Mouse (Mus musculus): ENCODE measurements at regions not wholly inside any gene's neighbourhood (a gene's known extent, or its start where the extent isn't known, plus 50 kb on each side); places are given as distances from the start of the nearest gene placed in this dataset.

DNA sequence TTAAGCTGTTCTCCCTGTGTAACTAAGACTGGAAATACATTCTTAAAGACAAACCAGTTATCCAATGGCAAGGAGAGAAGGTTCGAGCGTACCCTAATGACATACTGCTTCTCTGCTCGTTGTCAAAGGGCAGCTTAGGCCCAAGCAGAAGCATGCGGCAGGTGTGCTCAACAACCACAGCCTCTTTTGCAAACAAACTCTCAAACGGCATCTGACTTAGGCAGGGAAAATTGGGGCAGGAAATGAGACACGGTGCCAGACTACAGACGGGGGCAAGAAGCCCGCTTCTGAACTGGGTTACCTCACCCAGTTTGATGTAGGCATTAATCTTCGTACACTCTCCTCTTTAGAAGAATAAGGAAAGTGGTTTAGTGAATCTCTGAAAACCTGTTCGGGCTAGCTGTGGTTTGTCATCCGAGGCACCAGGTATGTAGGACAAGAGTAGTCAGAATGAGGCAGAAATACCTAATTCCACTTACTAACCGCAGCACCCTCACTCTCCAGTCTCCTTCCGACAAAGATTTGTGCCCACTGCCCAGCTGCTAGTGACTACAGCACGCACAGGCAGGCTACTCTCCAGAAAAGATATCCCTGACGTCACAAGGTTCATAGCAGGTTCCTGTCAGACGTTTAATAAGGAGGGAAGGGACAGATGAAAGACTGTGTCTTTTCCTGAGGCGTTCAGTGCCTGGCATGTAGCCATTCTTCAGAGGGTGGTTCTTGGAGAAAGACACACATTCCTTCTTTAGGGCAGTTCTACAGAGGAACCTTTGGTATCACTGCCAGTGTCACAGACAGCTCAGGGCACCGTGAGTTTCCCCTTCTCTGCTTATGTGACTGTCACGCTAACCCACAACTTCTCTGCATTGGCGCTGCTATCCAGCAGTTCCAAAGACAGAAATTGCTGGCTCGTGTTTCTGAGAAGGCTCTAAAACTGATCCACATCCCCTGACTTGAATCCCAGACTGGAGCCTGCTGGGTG is 175.8 kb downstream of the Tmx1 start:
- H3K27ac ChIP-seq (ENCODE audit: low read length): 0 out of 2 replicates have a peak overlapping the region, but pooled peaks have one; percentile 23
- peaks cover 4% of the 10 kb centered on the region; the same call in 1 of the 2 replicates for H3K4me1 ChIP-seq (ENCODE audit: insufficient read depth, low read depth, low read length)
- WGBS: 28% methylated on average over 21 of the region's 21 CpGs
- no peak for ATAC-seq
- no peak overlapping the region for H3K4me3 ChIP-seq (ENCODE audit: low read depth, low read length)
- TF ChIP-seq CTCF (IDR thresholded peaks at IDR 0.05): no peak
- TF ChIP-seq EP300 (IDR thresholded peaks at IDR 0.05): no peak
- H3K9ac ChIP-seq (replicated peaks; ENCODE audit: low read depth): no peak overlapping the region
- H3K9me3 ChIP-seq (ENCODE audit: low read length): no peaks in the 10 kb centered on the region
- no peaks in the 10 kb centered on the region for H3K27me3 ChIP-seq (replicated peaks; ENCODE audit: insufficient read depth, low read length)
- peak; percentile 50 for DNase-seq (ENCODE audit: low spot score)
- H3K36me3 ChIP-seq (ENCODE audit: insufficient read depth, low read length): no peaks in the 10 kb centered on the region
- 0 out of 2 replicates have a peak overlapping the region, but pooled peaks have one; percentile 22 for H3K4me2 ChIP-seq (replicated peaks; ENCODE audit: low read depth, low read length)

DNA sequence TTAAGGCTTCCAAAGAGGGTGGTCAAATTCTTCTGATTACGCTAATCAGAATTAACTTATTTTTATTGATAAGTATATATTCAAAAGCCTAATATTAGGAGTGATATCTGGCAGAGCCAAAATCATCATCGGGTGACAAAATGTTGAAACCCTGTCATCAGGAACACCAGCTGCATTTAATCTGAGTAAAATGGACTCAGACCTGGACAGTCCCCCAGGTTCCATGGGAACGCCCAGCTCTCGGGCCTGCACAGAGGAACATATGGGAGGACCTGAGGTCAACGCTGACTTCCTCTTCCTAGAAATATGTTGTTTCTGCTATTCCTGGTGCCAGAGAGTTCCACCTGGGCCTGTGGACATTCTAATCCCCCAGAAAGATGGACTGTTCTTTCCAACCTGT is 176.5 kb downstream of the Tmx1 start:
- Histone ChIP-seq H3K9ac (replicated peaks; ENCODE audit: low read depth) (no peak overlapping the region), H3K36me3 (ENCODE audit: insufficient read depth, low read length) (no peaks in the 10 kb centered on the region), H3K4me2 (replicated peaks; ENCODE audit: low read depth, low read length) (no peak overlapping the region), H3K27me3 (replicated peaks; ENCODE audit: insufficient read depth, low read length) (no peaks in the 10 kb centered on the region), H3K9me3 (ENCODE audit: low read length) (no peaks in the 10 kb centered on the region), H3K27ac (ENCODE audit: low read length) (no peak overlapping the region), H3K4me3 (ENCODE audit: low read depth, low read length) (no peak overlapping the region), H3K4me1 (ENCODE audit: insufficient read depth, low read depth, low read length) (peaks cover 4% of the 10 kb centered on the region; the same call in 1 of the 2 replicates)
- WGBS: 87% methylated on average over 5 of the region's 5 CpGs
- ATAC-seq (no peak), DNase-seq (ENCODE audit: low spot score) (no peak)
- TF ChIP-seq CTCF (IDR thresholded peaks at IDR 0.05): no peak
- TF ChIP-seq EP300 (IDR thresholded peaks at IDR 0.05): no peak

GRCm38 (mm10) chr12:70631281-70631680 is 178.4 kb downstream of the Tmx1 start:
- WGBS: 66% methylated on average over 6 of the region's 6 CpGs
- Histone ChIP-seq H3K27me3 (replicated peaks; ENCODE audit: insufficient read depth, low read length) (no peaks in the 10 kb centered on the region), H3K4me2 (replicated peaks; ENCODE audit: low read depth, low read length) (no peak overlapping the region), H3K4me1 (ENCODE audit: insufficient read depth, low read depth, low read length) (peaks cover 4% of the 10 kb centered on the region; the same call in 1 of the 2 replicates), H3K9ac (replicated peaks; ENCODE audit: low read depth) (no peak overlapping the region), H3K27ac (ENCODE audit: low read length) (no peak overlapping the region), H3K9me3 (ENCODE audit: low read length) (no peaks in the 10 kb centered on the region), H3K4me3 (ENCODE audit: low read depth, low read length) (no peak overlapping the region), H3K36me3 (ENCODE audit: insufficient read depth, low read length) (no peaks in the 10 kb centered on the region)
- no peak for ATAC-seq
- TF ChIP-seq EP300 (IDR thresholded peaks at IDR 0.05) (no peak), CTCF (IDR thresholded peaks at IDR 0.05) (no peak)
- no peak for DNase-seq (ENCODE audit: low spot score)

DNA sequence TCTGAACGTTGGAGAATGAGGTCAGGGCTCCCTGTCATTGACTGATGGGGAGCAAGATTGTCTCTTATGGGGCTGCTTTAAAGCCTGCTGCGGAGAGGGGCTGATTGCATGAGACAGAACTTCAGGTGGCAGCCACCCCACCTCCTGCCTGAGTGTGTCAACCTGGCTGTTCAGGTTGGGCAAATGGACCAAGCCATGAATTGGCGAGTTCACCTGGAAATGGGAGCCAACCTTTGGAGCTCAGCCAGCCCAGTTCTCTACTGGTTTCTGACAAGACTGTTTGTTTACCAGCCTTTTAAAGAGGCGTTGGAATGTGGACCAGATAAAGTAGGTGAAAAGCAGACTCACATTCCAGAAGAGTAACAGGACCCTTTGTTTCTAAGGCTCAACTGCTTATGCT is 180.3 kb downstream of the Tmx1 start:
- Histone ChIP-seq H3K4me1 (ENCODE audit: insufficient read depth, low read depth, low read length) (peaks cover 4% of the 10 kb centered on the region; the same call in 1 of the 2 replicates), H3K9me3 (ENCODE audit: low read length) (no peaks in the 10 kb centered on the region), H3K36me3 (ENCODE audit: insufficient read depth, low read length) (no peaks in the 10 kb centered on the region), H3K9ac (replicated peaks; ENCODE audit: low read depth) (no peak overlapping the region), H3K27ac (ENCODE audit: low read length) (no peak overlapping the region), H3K27me3 (replicated peaks; ENCODE audit: insufficient read depth, low read length) (no peaks in the 10 kb centered on the region), H3K4me3 (ENCODE audit: low read depth, low read length) (no peak overlapping the region), H3K4me2 (replicated peaks; ENCODE audit: low read depth, low read length) (no peak overlapping the region)
- TF ChIP-seq EP300 (IDR thresholded peaks at IDR 0.05) (no peak), CTCF (IDR thresholded peaks at IDR 0.05) (no peak)
- DNase-seq (ENCODE audit: low spot score) (no peak), ATAC-seq (no peak; the same call in 1 of the 2 replicates)
- WGBS: 23% methylated on average over 4 of the region's 4 CpGs

- ATAC-seq (no peak), DNase-seq (ENCODE audit: low spot score) (no peak)
- H3K36me3 ChIP-seq (ENCODE audit: insufficient read depth, low read length): no peaks in the 10 kb centered on the region
- no peak overlapping the region for H3K4me3 ChIP-seq (ENCODE audit: low read depth, low read length)
- no peak overlapping the region for H3K9ac ChIP-seq (replicated peaks; ENCODE audit: low read depth)
- H3K4me2 ChIP-seq (replicated peaks; ENCODE audit: low read depth, low read length): no peak overlapping the region
- WGBS: 16% methylated on average over 13 of the region's 13 CpGs
- H3K9me3 ChIP-seq (ENCODE audit: low read length): no peaks in the 10 kb centered on the region
- H3K4me1 ChIP-seq (ENCODE audit: insufficient read depth, low read depth, low read length): peaks cover 1% of the 10 kb centered on the region; the same call in 1 of the 2 replicates
- TF ChIP-seq CTCF (IDR thresholded peaks at IDR 0.05) (no peak), EP300 (IDR thresholded peaks at IDR 0.05) (no peak)
- no peak overlapping the region for H3K27ac ChIP-seq (ENCODE audit: low read length)
- H3K27me3 ChIP-seq (replicated peaks; ENCODE audit: insufficient read depth, low read length): no peaks in the 10 kb centered on the region
Observed at GRCm38 (mm10) chr12:70633622-70634365, 180.9 kb downstream of the Tmx1 start.

- WGBS: 94% methylated on average over 7 of the region's 7 CpGs
- H3K9ac ChIP-seq (replicated peaks; ENCODE audit: low read depth): no peak overlapping the region
- no peak overlapping the region for H3K27ac ChIP-seq (ENCODE audit: low read length)
- DNase-seq (ENCODE audit: low spot score) (no peak), ATAC-seq (no peak)
- no peaks in the 10 kb centered on the region for H3K4me1 ChIP-seq (ENCODE audit: insufficient read depth, low read depth, low read length)
- no peak overlapping the region for H3K4me2 ChIP-seq (replicated peaks; ENCODE audit: low read depth, low read length)
- no peaks in the 10 kb centered on the region for H3K9me3 ChIP-seq (ENCODE audit: low read length)
- no peaks in the 10 kb centered on the region for H3K27me3 ChIP-seq (replicated peaks; ENCODE audit: insufficient read depth, low read length)
- no peak overlapping the region for H3K4me3 ChIP-seq (ENCODE audit: low read depth, low read length)
- H3K36me3 ChIP-seq (ENCODE audit: insufficient read depth, low read length): no peaks in the 10 kb centered on the region
- TF ChIP-seq EP300 (IDR thresholded peaks at IDR 0.05) (no peak), CTCF (IDR thresholded peaks at IDR 0.05) (no peak)
Observed at GRCm38 (mm10) chr12:70635997-70636396, 183.1 kb downstream of the Tmx1 start.
